Mouse (Mus musculus) 3134 (cell line): Measurements from ENCODE around the gene Zfp668.

Experiments
- DNase-seq: peaks from one replicate; pipeline ENCODE4 v3.0.0-alpha.2; 2011; ENCODE audit warnings: low spot score; ENCODE audit not compliant: insufficient read length; ENCODE audit errors: extremely low read depth

Gene Zfp668

GRCm38 (mm10) chr7:127876467-127877348 lies at the start of gene Zfp668:
Gene Zfp668 (minus strand): TSS chr7:127876828.
- DNase-seq: peak; percentile 93

DNA sequence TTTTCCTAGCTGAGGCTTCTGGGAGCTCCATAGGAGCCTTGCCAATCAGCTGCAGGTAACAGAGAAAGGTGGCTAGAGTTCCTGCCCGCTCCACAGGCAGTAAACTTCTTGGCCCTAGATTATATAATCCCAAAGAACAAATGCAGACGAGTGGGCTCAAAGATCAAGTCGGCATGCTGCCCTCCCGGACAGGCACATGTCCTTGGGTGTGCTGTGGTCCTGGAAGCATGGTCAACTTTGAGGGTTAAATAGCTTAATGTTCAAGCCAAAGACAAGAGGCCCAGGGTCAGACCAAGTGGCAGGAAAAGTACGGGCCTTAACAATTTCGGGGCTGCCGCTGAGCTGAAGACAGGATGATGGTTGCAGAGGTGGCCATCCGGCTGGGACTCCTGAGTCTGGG lies 49.4 kb upstream of the Zfp668 start:
- no peak for DNase-seq

DNA sequence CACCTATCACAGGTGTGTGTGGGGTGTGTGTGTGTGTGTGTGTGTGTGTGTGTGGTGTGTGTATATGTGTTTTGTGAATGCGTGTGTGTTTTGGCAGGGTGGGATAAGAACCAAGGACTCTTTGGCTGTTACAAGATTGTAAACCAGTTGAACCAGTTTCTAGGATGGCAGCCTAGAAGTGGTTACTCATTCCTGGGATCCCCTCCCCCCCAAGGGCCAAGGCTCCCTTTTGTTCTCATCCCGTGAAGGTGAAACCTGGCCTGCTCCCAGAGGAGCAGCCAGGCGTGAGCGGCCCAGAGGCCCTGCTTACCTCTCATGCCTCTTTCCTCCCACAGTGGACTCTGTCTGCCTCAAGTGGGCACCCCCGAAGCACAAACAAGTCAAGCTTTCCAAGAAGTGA lies 48.6 kb upstream of the Zfp668 start:
- DNase-seq: no peak

- DNase-seq: no peak
Measured at GRCm38 (mm10) chr7:127923714-127924113, 47.1 kb upstream of the Zfp668 start.

GRCm38 (mm10) chr7:127922451-127923275 lies 46.0 kb upstream of the Zfp668 start:
- DNase-seq: no peak

DNA sequence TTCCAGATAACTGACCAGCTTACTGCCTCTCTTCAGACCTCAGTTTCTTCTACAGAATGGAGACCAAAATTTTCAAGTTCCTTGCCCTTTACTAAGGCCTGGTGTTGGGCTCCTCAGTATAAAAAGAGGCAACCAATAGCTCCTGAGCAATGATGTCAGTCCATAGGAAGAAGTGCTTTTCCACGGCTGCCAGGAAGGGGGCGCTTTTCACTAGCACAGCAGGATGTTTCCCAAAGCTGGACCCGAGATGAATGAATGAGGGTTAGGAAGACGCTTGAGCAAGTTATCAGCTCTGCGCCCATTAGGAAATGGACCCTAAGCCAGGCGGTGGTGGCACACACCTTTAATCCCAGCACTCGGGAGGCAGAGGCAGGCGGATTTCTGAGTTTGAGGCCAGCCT lies 44.9 kb upstream of the Zfp668 start:
- no peak for DNase-seq

GRCm38 (mm10) chr7:127919290-127919689 lies 42.7 kb upstream of the Zfp668 start:
- no peak for DNase-seq

DNA sequence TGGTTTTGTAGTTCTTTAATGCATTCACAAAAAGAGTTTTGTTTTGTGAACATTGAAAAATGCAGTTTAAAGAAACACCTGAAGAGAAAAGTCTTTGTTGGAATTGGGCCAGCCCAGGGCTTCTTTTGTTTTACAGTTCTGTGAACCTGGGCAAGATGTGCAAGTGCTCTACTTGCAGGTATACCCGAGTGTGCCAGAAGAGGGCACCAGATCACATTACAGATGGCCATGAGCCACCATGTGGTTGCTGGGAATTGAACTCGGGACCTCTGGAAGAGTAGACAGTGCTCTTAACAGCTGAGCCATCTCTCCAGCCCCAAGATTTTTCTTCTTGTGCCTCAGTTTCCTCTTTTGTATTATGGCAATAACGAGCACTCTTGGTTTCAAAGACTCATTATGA lies 41.6 kb upstream of the Zfp668 start:
- DNase-seq: peak; percentile 30

DNA sequence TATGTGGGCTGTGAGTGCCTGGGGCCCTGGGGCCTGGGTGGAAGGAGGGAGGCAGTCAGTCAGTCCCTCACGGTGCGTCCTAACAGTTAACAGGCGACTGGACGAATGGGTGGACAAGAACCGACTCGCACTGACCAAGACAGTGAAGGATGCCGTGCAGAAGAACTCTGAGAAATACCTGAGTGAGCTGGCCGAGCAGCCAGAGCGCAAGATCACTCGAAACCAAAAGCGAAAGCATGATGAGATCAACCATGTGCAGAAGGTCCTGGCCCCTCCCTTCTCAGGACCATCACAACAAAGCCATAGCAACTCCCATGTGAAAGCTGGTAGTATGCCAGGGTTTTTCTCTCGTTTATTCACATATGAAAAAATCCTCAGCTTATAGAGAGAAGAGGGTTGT lies 38.7 kb upstream of the Zfp668 start:
- DNase-seq: no peak

GRCm38 (mm10) chr7:127912938-127913337 lies 36.3 kb upstream of the Zfp668 start:
- DNase-seq: no peak

DNA sequence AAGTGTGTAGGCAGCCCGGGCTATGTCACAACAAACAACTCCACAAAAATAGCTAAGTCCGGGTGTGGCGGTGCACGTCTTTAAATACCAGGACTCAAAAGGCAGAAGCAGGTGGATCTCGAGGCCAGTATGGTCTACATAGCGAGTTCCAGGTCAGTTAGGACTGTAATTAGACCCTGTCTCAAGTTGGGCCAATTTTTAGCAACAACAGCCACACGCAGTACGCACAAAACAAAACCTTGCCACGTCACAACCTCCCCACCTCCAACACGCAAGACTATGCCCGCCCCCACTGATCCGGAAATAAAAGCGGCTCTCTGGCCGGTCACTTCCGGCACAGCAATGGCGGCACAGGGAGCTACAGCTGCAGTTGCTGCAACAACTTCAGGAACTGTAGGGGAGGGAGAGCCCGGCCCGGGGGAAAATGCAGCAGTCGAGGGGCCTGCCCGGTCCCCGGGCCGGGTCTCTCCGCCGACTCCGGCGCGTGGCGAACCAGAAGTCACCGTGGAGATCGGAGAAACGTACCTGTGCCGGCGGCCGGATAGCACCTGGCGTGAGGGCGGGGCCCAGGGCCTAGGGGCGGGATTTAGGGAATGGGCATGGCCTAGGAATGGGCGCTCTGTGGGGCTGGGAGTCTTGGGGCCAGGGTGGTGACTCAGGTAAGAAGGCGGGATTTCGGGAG lies 35.7 kb upstream of the Zfp668 start, which contains the start of gene Kat8:
Gene Kat8, plus strand, starts transcription at position 327 of the 682 bp plus-strand sequence.
- peak; percentile 89 for DNase-seq

DNA sequence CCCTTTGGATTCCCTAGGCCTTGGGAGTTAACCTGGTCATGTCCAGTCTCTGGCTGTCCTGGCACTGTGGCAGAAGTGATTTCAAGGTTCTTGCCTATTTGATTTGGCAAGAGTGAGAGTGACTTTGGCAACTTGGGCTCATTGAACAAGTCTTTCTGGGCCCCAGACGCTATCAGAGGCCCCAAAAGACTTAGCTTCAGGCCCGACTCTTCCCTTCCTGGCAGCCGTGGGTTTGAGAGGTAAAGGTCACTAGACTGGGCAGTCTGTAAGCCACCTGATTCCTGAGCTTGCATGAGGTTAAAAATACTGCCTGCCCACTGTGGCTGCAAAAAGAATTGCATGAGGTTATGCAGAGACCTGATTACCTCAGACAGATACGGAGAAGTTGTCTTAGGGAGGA lies 32.0 kb upstream of the Zfp668 start:
- DNase-seq: no peak

DNA sequence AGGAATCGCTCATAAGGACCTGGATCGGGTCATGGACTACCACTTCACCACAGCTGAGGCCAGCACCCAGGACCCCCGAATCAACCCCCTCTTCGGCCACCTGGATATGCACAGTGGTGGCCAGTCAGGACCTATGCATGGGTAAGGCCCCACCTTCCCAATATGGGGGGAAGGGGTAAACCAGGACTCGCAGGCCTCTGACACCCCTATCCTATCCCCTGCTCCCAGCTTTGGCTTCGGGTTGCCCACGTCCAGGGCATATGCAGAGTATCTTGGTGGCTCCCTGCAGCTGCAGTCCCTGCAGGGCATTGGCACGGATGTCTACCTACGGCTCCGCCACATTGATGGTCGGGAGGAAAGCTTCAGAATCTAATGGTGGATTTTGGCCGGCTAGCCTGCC lies 31.3 kb upstream of the Zfp668 start:
- DNase-seq: no peak

- peak; percentile 90 for DNase-seq
Measured at GRCm38 (mm10) chr7:127903971-127904796, 27.6 kb upstream of the Zfp668 start, which contains the start of gene Bckdk. Gene Bckdk (plus strand): TSS chr7:127904082.

- no peak for DNase-seq
Measured at GRCm38 (mm10) chr7:127901772-127902171, 25.1 kb upstream of the Zfp668 start.

DNA sequence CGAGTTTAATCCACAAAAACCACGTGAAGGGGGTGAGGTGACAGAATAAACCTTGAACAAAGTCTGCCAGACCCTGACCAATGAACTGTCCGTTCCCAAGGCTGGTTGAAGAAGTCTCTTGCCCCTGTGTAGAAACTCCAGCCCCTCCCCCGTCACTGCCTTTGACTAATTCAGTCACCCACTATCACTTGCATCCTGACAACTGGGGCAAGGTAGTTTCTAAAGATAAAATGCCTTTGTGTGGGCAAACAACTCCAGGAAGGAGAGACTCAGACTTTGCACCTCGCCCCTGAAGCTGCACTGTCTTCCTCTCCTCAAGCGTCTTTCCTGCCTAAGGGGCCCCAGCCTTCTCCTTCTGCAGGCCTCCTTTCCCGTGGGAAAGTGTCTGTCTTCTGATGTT lies 23.4 kb upstream of the Zfp668 start:
- no peak for DNase-seq

DNA sequence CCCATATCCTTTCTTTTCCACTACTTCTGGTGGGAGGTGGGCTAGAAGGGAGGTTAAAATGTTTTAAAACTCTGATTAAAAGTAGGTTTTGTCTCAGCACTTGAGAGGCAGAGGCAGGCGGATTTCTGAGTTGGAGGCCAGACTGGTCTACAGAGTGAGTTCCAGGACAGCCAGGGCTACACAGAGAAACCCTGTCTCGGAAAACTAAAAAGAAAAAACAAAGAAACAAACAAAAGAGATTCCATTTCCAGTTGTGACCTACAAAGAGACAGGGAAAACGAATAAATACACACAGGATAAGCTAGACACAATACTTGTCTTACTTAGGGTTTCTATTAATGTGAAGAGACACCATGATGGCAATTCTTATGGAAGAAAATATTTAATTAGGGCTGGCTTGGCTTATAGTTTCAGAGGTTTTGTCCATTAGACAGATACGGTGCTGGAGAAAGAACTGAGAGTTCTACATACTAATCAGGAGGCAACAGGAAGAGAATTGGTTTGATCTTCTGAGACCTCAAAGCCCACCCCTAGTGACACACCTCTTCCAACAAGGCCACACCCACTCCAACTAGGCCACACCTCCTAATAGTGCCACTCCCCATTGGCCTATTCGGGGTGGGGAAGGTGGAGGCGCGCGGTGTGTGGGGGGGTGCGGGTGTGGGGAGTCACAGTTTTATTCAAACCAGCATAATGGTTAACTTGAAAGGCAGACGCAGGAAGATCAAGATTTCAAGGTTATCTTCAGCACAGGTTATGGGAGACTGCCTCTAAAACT lies 21.7 kb upstream of the Zfp668 start:
- DNase-seq: no peak

DNA sequence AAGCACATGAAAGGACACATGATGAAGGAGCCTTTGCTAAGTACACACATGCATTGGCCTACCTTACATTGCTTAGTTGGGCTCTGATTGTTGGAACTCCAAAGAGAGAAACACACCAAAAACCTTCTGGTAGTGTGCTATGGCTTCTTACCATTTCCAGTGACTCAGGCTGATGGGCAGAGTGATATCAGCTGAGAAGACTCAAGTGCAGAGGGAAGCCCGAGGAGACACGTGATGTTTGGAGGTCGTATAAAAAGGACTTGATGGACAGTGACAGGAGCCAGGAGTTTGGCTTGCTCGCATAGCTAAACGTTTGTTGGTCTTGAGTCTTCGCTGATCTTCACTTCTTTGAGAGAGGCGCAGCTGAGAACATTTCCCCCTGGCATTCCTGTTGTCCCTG lies 20.9 kb upstream of the Zfp668 start:
- no peak for DNase-seq

DNA sequence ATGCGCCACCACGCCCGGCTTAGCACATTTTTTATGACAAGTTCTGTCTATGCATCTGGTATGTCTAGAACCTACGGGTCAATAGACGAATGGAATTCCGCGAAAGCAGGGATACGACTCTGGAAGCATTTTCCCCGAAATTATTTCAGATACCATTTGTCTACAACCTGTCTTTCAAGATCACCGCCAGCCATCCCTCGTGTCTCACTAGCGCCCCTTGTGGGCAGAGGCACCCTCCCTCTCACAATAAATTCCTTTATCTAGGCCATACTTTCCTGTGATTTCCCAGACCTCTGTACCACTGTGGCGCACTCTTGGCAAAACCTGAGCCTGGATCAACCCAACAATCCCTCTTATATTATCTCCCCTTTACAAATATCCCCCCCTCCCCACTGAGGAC lies 19.8 kb upstream of the Zfp668 start:
- DNase-seq: no peak
